Mouse (Mus musculus) heart, postnatal 0 days (tissue): Measurements from ENCODE around the gene Ppm1b.

Source experiments
- CTCF ChIP-seq: IDR thresholded peaks from 2 replicates; pipeline ENCODE4 v1.5.1; 2016; ENCODE audit warnings: antibody characterized with exemption, control low read depth, low read depth
- EP300 ChIP-seq: IDR thresholded peaks from 2 replicates; pipeline ENCODE4 v1.6.1; 2016; ENCODE audit warnings: antibody characterized with exemption, low read depth

DNA sequence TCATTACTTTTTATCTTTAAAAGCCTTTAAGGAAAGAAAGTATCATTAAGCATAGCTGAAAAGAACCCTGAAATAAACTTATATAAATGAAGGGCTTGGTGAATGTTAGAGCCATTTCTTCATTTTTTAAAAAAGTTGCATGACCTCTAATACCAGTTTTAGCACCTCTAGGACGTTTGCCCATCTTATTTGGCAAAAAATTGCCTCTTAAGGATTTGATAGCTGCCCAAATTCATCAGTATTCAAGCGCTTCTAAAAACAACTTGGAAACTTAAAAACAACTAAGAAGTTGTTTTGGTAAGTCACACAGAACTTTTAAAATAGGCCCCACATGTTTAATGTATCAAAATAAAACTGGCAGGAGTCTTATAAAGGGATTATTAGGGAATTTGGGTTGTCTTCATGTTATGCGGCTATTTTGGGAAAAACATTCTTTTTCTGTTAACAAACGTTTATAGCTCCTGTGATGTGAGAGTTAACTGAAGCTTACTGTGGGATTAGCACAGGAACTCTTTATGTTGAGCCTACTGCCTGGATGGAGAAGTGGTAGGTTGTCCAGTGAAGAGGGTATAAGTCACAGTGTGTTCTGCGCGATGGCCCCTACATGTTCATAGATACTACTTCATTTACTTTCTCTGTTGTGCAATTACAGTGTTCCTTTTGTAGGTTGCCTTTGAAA is 2.6 kb downstream of the Ppm1b start:
- no peak for TF ChIP-seq CTCF
- no peak for TF ChIP-seq EP300
